Mouse (Mus musculus) left cerebral cortex, postnatal 14 days (tissue): ENCODE results near the gene Dnlz. TPM values are rescaled to one million over a fixed set of nuclear protein-coding genes. Genes with fewer than 3 reads are reported as not detected.
A peak's percentile ranks its signal among the peaks of the same experiment; 100 is the strongest.
"Not testable (repeated sequence)": the region's sequence is repeated elsewhere in the genome, so short reads cannot be mapped to it uniquely, and the experiment has no call there.

ENCODE experiments used
- DNase-seq, 2 experiments: peaks; one replicate each; pipeline ENCODE4 v3.0.0; 2021 to 2022; ENCODE audit warnings: low spot score in 2 of 2, mixed read lengths in 1 of 2
- intact Hi-C: fragments of 180-260 bp; cut with DNase I; formaldehyde crosslinking; loops from one replicate; pipeline ENCODE4 v1.15.1; 2025
- long read RNA-seq, 2 experiments: library from polyadenylated mRNA; stranded (forward); transcript quantifications; one replicate each; pipeline ENCODE4 v2.0.0; 2021
- total RNA-seq, 2 experiments: library from RNA; stranded (reverse); gene quantifications; 2 replicates each; pipeline ENCODE4 v1.2.3; 2021

Gene Dnlz
- 10 to 100 TPM; 25.4 to 28.8 TPM for total RNA-seq
- long read RNA-seq, experiment 1, transcript Dnlz-202 (2 exons, 2,766 nt) = major isoform, 38 of 95 reads
- long read RNA-seq, experiment 1, transcript Dnlz-201 (3 exons, 2,916 nt) = minor isoform, 29 of 95 reads
- long read RNA-seq, experiment 1, partial matches to known transcripts = 12 of 95 reads
- long read RNA-seq, experiment 1, other reads (novel, unspliced or antisense) = 16 of 95 reads
- long read RNA-seq, experiment 2, transcript Dnlz-201 (3 exons, 2,916 nt) = major isoform, 24 of 65 reads
- long read RNA-seq, experiment 2, transcript Dnlz-202 (2 exons, 2,766 nt) = minor isoform, 22 of 65 reads
- long read RNA-seq, experiment 2, partial matches to known transcripts = 1 of 65 reads
- long read RNA-seq, experiment 2, other reads (novel, unspliced or antisense) = 18 of 65 reads

DNA sequence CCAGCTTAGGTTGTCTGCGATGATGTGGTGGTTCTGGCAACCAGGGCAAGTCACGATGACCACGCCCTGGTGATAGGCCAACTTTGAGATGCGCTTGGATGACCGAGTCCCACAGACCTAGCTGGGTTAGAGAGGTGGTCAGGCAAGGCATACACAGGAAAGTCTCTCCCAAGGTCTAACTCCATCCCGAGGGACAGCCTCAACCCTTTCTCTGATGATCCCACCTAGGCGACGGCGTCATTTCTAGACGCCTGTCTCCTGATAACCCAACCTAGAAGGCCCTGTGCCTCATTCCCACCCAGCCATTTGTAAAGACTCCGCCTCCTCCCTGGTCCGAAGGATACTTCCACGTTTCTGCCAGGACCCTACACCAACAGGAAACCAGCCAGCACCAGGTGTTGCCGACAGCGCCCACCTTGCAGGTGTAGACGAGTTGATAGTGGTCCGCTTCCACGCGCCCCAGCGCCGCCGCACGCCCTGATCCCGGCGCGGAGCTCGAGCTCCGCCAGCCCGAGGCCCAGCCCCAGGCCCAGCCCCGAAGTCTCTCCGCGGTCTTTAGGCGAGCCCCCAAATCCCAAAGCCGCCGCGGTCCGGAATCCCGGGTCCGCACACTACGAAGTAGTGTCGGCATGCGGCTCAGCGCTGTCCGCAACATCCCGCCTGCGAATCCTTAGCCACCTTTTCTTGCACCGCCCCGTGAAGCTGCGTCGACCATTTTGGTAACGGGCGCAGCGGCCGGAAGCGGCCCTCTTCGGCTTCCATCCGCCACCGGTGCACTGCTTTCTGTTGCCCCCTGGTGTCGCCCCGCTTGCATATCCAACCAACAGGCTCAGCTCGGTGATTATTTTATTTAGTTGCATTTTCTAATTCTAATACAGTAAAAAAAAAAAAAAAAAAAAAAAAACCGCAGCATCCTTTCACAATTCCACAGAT lies at the start of gene Dnlz:
Dnlz (minus strand) TSS at position 753 of the 933 bp plus-strand sequence.
- intact Hi-C loops = loop anchor here (1.0 to 10.0 kb wide), 2 partner anchors 51 to 197 kb away; no protein-coding TSS in a partner anchor
- DNase-seq = peak; percentile 94 to 96

GRCm38 (mm10) chr2:26401023-26401422 lies 49.1 kb upstream of the Dnlz start:
- DNase-seq = no peak
- intact Hi-C loops = no loop called here

- intact Hi-C loops = no loop called here
- no peak for DNase-seq
These were observed 48.4 kb upstream of the Dnlz start for GRCm38 (mm10) chr2:26400296-26400695.

DNA sequence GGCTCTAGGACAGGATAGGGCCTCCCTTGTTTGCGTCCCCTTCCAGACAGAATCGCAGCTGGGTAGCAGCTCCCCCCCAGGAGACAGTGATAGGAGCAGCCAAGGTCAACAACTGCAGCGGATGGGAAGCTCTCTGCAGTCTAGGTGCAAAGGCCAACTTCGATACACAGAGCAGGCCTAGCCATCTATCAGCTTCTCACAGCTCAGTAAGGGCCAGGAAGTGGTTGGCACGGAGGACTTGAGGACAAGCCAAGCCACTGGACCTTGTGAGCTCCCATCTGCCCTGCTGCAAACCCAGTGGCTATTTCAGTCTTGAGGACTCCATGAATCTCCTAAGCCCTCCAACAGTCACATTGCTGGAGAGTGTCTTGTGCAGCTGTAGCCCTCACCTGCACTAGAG lies 47.7 kb upstream of the Dnlz start:
- intact Hi-C loops = no loop called here
- DNase-seq = no peak

DNA sequence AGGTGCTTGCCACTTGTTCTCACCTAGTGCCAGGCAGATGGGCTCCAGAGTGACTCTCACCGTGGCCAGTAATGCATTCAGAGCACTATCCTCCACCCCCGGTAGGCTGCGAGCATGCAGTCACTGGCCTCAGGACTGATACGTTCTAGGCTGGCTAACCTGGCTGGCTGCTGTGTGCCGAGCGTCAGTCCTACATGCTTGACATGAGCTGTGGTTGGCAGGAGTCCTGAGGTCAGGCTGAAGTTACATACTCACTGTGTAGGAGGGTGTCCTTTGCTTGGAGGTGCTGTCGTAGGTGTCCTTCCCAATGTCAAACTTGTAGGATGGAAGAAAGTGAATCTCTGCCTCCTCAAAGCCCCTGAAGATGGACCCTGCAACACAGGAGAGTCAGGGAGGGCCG lies 47.1 kb upstream of the Dnlz start:
- intact Hi-C loops = no loop called here
- no peak for DNase-seq

GRCm38 (mm10) chr2:26391617-26392016 lies 39.7 kb upstream of the Dnlz start:
- intact Hi-C loops = loop anchor here (2.0 kb wide), 1 partner anchor 15 kb away; no protein-coding TSS in a partner anchor
- no peak for DNase-seq

DNA sequence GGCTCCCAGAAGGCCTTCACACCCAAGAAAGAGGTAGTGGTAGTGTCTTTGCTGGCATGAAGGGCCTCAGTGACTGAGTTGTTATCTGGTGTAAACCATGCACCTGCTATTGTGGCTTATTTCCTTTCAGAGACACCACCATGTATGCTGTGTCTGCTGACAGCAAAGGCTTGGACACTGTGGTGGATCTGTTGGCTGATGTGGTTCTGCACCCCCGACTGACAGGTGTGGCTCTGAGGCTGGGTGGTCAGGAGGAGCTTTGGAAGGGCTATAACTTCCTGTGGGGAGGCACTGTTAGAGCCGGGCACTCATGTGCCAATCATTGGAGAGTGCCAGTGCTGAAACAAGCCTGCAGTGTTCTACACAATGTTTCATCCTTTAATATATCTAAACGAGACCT lies 39.0 kb upstream of the Dnlz start:
- DNase-seq = no peak
- intact Hi-C loops = loop anchor here (2.0 kb wide), 1 partner anchor 16 kb away; no protein-coding TSS in a partner anchor

GRCm38 (mm10) chr2:26389154-26389690 lies 37.3 kb upstream of the Dnlz start, which contains the start of the genes Entr1 and Pmpca:
Gene Entr1 (minus strand): TSS chr2:26389316.
Gene Pmpca (plus strand): TSS chr2:26389339.
- DNase-seq = peak; percentile 72 to 87
- intact Hi-C loops = no loop called here

GRCm38 (mm10) chr2:26388682-26389153 lies 36.8 kb upstream of the Dnlz start:
- intact Hi-C loops = no loop called here
- DNase-seq = no peak

DNA sequence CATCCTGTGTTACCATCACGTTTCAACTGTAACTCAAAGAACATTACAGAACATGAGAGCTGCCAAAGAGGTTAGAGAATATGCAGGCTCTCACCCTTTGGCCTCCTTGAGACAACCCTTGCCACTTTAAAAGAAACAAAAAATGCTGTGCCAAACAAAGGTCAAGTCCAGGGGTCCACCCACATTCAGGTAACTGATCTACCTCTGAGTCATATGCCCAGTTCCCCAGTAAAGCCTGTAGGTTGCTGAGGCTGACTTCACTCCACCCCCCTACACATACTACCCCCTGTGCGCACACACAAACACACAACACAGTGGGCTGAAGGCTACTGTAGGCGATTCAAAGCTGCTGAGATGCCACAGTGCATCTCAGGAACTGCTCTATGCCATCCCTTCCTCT lies 35.8 kb upstream of the Dnlz start:
- intact Hi-C loops = no loop called here
- no peak for DNase-seq

- DNase-seq, intact Hi-C loops: not testable (repeated sequence)
These were observed 29.0 kb upstream of the Dnlz start for GRCm38 (mm10) chr2:26380871-26381270.

DNA sequence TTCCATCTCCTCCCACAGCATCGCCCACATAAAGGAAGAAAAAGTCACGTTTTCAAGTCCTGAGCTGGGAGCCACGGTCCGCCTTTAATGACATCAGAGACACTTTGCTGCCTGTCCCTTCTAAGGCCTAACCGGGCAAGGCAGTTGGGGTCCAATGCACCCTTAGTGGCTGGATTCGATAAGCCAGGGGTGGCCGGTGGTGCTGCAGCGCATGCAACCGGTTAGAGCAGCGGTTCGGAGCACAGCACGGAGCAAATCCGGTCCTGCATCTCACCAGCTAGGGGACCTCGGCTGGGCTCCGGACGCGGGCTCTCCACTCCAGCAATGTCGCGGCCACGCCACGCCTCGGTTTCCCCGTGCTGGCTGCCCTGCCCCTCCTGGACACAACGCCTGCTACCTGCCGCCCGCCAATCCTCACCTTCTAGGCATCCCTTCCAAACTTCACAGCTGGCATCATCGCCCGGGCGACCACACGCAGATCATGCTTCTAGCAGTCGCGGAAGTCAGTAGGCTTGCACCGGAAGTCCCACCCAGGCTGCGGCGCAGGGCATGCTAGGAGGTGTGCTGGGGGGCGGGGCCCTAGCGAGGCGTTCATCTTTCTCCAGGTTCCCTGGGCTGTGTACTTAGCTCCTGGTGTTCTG lies 28.3 kb upstream of the Dnlz start, which contains the start of gene Snapc4:
Snapc4 (minus strand) TSS at position 523 of the 641 bp plus-strand sequence.
- intact Hi-C loops = no loop called here
- peak; percentile 83 to 85 for DNase-seq

DNA sequence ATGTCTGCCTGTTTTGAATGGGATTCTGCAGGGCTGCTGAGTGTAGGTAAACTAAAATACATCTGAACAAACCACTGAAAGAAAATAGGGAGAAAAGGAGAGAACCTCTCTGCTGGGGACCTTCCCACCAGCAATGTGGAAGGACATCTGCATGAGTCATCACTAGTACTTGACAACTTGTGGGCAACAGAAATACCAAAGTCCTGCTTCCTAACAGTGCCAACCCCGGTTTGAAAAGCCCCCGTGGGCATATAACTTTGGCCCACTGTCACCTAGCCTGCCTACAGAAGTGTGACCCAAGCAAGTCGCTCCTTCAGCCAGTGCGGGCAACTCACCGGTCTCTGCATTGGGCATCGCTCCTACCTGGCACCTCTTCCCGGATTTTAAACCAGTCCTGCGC lies 20.5 kb upstream of the Dnlz start:
- no peak for DNase-seq
- intact Hi-C loops = no loop called here

DNA sequence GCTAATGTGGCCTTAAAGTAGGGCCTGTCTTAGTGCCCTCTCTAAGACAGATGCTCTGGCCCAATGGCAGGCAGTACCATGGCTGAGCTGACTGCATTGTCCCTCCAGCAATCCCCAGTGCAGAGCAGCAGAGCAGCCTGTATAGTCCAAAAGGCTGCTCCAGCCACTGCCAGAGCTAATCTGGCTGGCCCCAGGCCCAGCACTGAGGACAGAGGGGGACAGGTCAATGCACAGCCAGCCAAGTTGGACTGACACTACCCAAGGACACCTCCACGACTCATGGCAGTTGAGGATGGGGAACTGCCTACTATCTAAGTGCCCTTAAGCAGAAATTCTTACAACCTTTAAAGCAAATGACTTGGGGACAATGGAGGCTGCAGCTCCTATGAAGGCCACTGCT lies 16.7 kb upstream of the Dnlz start:
- intact Hi-C loops = no loop called here
- DNase-seq = no peak

DNA sequence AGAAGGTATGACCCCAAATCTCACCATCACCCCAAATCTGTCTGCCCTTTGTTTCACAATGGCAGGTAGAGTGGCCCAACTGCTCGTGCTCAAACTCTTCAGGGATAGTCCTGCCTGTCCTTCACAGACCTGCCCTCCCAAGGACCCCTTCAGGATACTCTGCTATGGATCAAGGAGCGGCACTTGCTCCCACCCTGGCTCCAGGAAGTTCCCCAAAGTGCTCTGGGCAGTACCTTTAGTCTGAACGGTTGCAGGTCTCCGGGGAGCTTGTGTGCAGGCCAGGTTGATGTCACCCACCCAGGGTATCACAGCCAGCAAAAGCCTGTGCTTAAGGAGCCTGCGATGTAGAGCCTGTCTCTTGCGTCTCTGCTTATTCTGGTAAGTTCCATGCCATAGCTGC lies 16.0 kb upstream of the Dnlz start:
- intact Hi-C loops = no loop called here

DNA sequence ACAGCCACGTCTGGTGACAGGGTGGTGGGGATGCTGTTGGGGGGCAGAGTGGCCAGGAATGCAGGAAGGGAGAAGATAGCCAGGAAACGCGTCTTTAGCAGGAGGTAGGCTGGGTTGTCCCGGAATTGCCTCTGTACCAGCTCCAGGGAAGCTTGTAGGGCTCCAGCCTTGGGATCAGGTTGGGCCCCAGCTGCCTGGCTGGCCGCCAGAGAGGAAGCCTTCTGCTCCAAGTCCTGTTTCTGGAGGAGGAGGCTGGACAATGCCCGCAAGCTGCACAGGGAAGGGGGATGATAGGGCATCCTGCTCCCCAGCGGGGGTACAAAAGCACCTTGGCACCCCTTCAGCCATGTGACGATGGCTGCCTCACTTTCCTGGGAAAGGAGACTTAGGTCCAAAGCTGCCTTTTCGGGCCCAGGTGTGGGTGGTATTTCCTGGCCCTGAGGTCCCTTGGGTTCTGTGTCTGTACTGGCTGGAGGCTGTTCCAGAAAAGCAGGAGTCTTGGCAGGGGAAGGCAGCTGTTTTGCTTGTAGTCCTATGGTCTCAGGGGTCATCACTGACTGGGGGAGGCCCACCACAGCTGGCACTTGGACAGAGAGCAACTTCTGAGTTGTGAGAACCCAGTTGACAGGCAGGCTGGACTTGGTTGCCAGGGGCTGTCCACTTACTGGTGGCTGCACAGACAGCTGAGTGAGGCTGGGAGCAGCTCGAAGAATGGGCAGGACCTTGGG lies 13.0 kb upstream of the Dnlz start:
- intact Hi-C loops = no loop called here
- no peak for DNase-seq

More for the DNA sequence above, 16.0 kb upstream of the Dnlz start:
- DNase-seq = no peak

DNA sequence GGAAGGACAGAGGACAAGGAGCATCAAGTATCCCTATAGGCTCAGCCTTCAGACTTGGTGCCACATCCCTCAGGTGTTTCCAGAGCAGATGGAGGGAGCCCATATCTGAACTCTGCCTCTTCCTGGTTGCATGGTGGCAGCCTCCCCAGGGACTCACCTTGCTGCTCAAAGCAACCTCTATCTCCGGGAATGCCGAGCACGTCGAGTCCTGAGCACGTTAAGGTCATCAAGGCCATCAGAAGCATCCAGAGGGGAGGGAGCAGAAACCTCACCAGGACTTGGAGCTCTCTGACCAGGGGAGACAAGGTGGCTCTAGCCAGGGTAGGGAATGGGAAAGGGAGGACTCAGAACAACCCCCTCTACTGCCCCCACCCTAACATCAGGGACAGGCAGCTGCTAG lies 11.6 kb upstream of the Dnlz start:
- DNase-seq = no peak
- intact Hi-C loops = no loop called here

GRCm38 (mm10) chr2:26362991-26363390 lies 11.1 kb upstream of the Dnlz start:
- intact Hi-C loops = no loop called here
- no peak for DNase-seq
